Mouse (Mus musculus) liver, adult 2 months (tissue): ENCODE data around the gene Itprip. TPM values are rescaled to one million over a fixed set of nuclear protein-coding genes. Genes with fewer than 3 reads are reported as not detected.
"Not testable (repeated sequence)": the region's sequence is repeated elsewhere in the genome, so short reads cannot be mapped to it uniquely, and the experiment has no call there.

Experiments
- DNase-seq: peaks from one replicate; pipeline ENCODE4 v3.0.0-alpha.2; 2011; ENCODE audit warnings: low read depth, low spot score; ENCODE audit errors: extremely low read depth
- H3K27ac ChIP-seq: fragments of 200-500 bp; replicated peaks from 2 replicates; pipeline ENCODE4 v1.5.1; 2012; ENCODE audit warnings: low read depth, mild to moderate bottlenecking, control low read depth, inconsistent platforms, low read length; ENCODE audit not compliant: insufficient read depth
- H3K27me3 ChIP-seq: fragments of 200-500 bp; 2 replicates; pipeline ENCODE4 v1.6.1; 2012; ENCODE audit warnings: mild to moderate bottlenecking, moderate library complexity, low read length, inconsistent platforms; ENCODE audit not compliant: control insufficient read depth, insufficient read depth
- H3K36me3 ChIP-seq: fragments of 200-500 bp; 2 replicates; pipeline ENCODE4 v1.6.1; 2012; ENCODE audit warnings: low read length, inconsistent platforms; ENCODE audit not compliant: control insufficient read depth, insufficient read depth
- H3K4me1 ChIP-seq: fragments of 200-500 bp; 2 replicates; pipeline ENCODE4 v1.6.1; 2011; ENCODE audit warnings: low read length; ENCODE audit not compliant: control insufficient read depth, insufficient read depth
- H3K4me3 ChIP-seq: fragments of 200-500 bp; 2 replicates; pipeline ENCODE4 v1.5.1; 2011; ENCODE audit warnings: low read depth, mild to moderate bottlenecking, control low read depth, low read length, moderate library complexity; ENCODE audit not compliant: insufficient read depth
- H3K79me2 ChIP-seq: fragments of 200-500 bp; 2 replicates; pipeline ENCODE4 v1.6.1; 2012; ENCODE audit warnings: inconsistent platforms, mild to moderate bottlenecking, low read length, moderate library complexity; ENCODE audit not compliant: control insufficient read depth, insufficient read depth
- H3K9ac ChIP-seq: fragments of 200-500 bp; 2 replicates; pipeline ENCODE4 v1.6.1; 2012; ENCODE audit warnings: low read depth, mild to moderate bottlenecking, control low read depth, inconsistent platforms, low read length
- CTCF ChIP-seq: fragments of 200-500 bp; IDR thresholded peaks from 2 replicates; pipeline ENCODE4 v1.5.1; 2011; ENCODE audit warnings: low read depth, low read length, control low read depth
- POLR2A ChIP-seq: fragments of 200-500 bp; IDR thresholded peaks from 2 replicates; pipeline ENCODE4 v1.6.1; 2011; ENCODE audit warnings: low read length, control low read depth; ENCODE audit not compliant: insufficient read depth; ENCODE audit errors: extremely low read depth
- WGBS: fragments of 180-500 bp; shearing (Covaris S2); methylation state at CpG from one replicate; pipeline ENCODE4 v1.1.7; 2018; 5-methylcytosine and 5-hydroxymethylcytosine counted together
- polyA plus RNA-seq: library from polyadenylated mRNA; depleted of rRNA; stranded (reverse); fragments of >200 nt; gene quantifications from 2 replicates; pipeline ENCODE4 v1.2.3, GENCODE M21; 2012
- total RNA-seq: library from RNA; depleted of rRNA; stranded (reverse); fragments of >200 nt; gene quantifications from 2 replicates; pipeline ENCODE4 v1.2.3, GENCODE M21; 2014

Itprip gene
- total and polyA plus RNA-seq, 2 experiments, result 0.51 to 0.65 TPM

- 93% methylated on average over 18 of the region's 18 CpGs for WGBS
- no peak for TF ChIP-seq CTCF
- no peak for TF ChIP-seq POLR2A
- Histone ChIP-seq H3K9ac (no peak overlapping the region), H3K27ac (no peak overlapping the region), H3K27me3 (no peaks in the 10 kb centered on the region), H3K4me1 (peaks cover 3% of the 10 kb centered on the region; the same call in 1 of the 2 replicates), H3K36me3 (peaks cover 31% of the 10 kb centered on the region), H3K4me3 (no peak overlapping the region), H3K79me2 (no peaks in the 10 kb centered on the region)
- no peak for DNase-seq
These were observed 60.8 kb downstream of the Itprip start for GRCm38 (mm10) chr19:47857957-47858942.

- H3K79me2 ChIP-seq, result no peaks in the 10 kb centered on the region
- peak within 1 kb of the TSS; percentile 81 for H3K27ac ChIP-seq
- H3K4me3 ChIP-seq, result peak within 1 kb of the TSS; percentile 92
- DNase-seq, result peak; percentile 71
- WGBS, result under 1% methylated on average over 59 of the region's 60 CpGs
- H3K36me3 ChIP-seq, result peaks cover 17% of the 10 kb centered on the region
- peak within 1 kb of the TSS; percentile 88 for H3K9ac ChIP-seq
- no peaks in the 10 kb centered on the region for H3K27me3 ChIP-seq
- no peak for TF ChIP-seq CTCF
- peak; percentile 96 for TF ChIP-seq POLR2A
- H3K4me1 ChIP-seq, result peaks cover 3% of the 10 kb centered on the region; the same call in 1 of the 2 replicates
These were observed 64.0 kb downstream of the Itprip start, which contains the start of gene Gsto1 for GRCm38 (mm10) chr19:47854796-47855783. Gene Gsto1 (plus strand): TSS chr19:47854970.

DNA sequence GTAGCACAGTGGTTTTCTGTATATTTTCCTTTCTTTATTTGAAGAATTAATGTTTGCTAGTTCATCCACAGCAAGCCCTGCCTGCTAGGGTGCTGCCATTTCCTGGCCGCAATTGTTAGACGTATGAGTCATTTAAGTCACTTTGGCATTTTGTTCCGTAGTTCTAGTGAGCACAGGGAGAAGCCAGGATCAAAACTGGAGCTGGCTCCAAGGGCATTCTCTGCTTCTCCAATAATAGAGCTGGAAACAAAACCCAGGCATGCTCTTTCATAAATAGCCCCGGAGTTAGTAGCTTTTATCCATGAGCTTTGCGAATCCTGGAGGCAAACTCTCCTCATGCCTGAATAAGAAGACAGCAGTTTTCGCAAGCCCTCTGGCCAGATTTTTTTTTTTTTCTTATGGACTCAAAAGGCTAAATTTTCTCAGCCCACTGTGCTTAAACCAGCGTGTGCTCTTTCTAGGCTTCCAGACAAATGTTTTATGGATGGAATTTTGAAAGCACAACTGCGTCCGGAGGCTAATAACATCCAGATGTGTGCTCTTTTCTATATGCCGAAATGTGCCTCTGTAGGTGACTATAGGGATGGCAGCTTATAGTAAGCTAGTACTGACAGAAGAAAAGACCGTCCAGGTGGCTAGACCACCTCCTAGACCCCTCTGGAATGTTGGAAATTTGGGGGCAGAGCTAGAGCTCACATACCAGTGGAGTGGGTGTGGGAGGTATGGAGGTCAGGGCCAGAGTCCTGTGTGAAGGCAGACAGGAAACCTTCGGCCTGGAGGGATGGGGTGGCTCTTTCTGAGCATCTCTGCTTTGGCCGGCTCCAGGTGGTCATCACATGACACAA lies 64.9 kb downstream of the Itprip start:
- H3K36me3 ChIP-seq, result peaks cover 11% of the 10 kb centered on the region
- no peaks in the 10 kb centered on the region for H3K27me3 ChIP-seq
- no peaks in the 10 kb centered on the region for H3K79me2 ChIP-seq
- H3K4me3 ChIP-seq, result peak overlapping the region; percentile 92
- H3K9ac ChIP-seq, result 0 out of 2 replicates have a peak overlapping the region, but pooled peaks have one; percentile 3
- WGBS, result 38% methylated on average over 13 of the region's 13 CpGs
- peaks cover 3% of the 10 kb centered on the region; the same call in 1 of the 2 replicates for H3K4me1 ChIP-seq
- TF ChIP-seq POLR2A, result no peak
- TF ChIP-seq CTCF, result no peak
- H3K27ac ChIP-seq, result no peak overlapping the region
- no peak for DNase-seq

- Histone ChIP-seq H3K27ac (no peak overlapping the region), H3K4me1 (peaks cover 3% of the 10 kb centered on the region; the same call in 1 of the 2 replicates), H3K36me3 (peaks cover 4% of the 10 kb centered on the region; the same call in 1 of the 2 replicates), H3K27me3 (no peaks in the 10 kb centered on the region), H3K9ac (no peak overlapping the region), H3K4me3 (no peak overlapping the region), H3K79me2 (no peaks in the 10 kb centered on the region)
- no peak for DNase-seq
- 89% methylated on average over 3 of the region's 3 CpGs for WGBS
- TF ChIP-seq POLR2A (no peak), CTCF (no peak)
These were observed 66.0 kb downstream of the Itprip start for GRCm38 (mm10) chr19:47853053-47853452.

DNA sequence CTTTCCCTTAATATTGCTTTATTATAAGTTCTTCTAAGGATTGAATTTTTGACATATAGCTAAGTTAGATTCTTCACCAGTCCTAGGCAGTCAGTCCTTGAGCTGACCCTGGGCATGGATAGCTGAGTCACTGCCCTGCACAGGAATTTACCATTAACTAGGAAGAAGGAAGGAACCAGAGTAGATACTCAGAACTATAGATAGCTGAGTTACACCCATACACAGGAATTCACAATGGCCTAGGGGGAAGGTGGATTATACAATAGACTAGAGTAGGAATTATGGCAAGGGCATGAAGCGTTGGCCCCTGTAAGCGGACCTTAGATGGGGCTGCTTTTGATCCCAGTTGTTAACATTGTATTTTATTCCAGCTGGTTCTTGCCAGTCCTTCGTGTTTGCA lies 67.0 kb downstream of the Itprip start:
- H3K36me3 ChIP-seq, H3K4me1 ChIP-seq, H3K27me3 ChIP-seq, H3K9ac ChIP-seq, H3K4me3 ChIP-seq, H3K79me2 ChIP-seq, DNase-seq, H3K27ac ChIP-seq: not testable (repeated sequence)
- 85% methylated on average over 3 of the region's 3 CpGs for WGBS
